Mouse (Mus musculus) kidney, embryonic 16.5 days (tissue): ENCODE data around the gene Dnah8. TPM values are rescaled to one million over a fixed set of nuclear protein-coding genes. Genes with fewer than 3 reads are reported as not detected.

ENCODE experiments used
- ATAC-seq: fragments of 200-750 bp; cut with Nextera tagmentation; 2 replicates; pipeline ENCODE4 v1.8.0; 2017; ENCODE audit warnings: moderate TSS enrichment; ENCODE audit not compliant: low FRiP score, low TSS enrichment
- H3K27ac ChIP-seq: fragments of 300-500 bp; sonication (generic); 2 replicates; pipeline ENCODE4 v1.5.1; 2014; ENCODE audit warnings: low read length
- H3K27me3 ChIP-seq: fragments of 300-500 bp; sonication (generic); 2 replicates; pipeline ENCODE4 v1.6.1; 2014; ENCODE audit warnings: low read length, control low read depth, mixed read lengths; ENCODE audit not compliant: insufficient read depth
- H3K36me3 ChIP-seq: fragments of 300-500 bp; sonication (generic); 2 replicates; pipeline ENCODE4 v1.6.1; 2014; ENCODE audit warnings: low read length, control low read depth, mixed read lengths; ENCODE audit not compliant: insufficient read depth
- H3K4me1 ChIP-seq: fragments of 300-500 bp; sonication (generic); 2 replicates; pipeline ENCODE4 v1.6.1; 2014; ENCODE audit warnings: low read length, control low read depth, mixed read lengths; ENCODE audit not compliant: insufficient read depth
- H3K4me2 ChIP-seq: fragments of 300-500 bp; sonication (generic); replicated peaks from 2 replicates; pipeline ENCODE4 v1.6.1; 2014; ENCODE audit warnings: low read depth, low read length
- H3K4me3 ChIP-seq: fragments of 300-500 bp; sonication (generic); 2 replicates; pipeline ENCODE4 v1.5.1; 2014; ENCODE audit warnings: mild to moderate bottlenecking, low read length
- H3K9ac ChIP-seq: fragments of 300-500 bp; sonication (generic); replicated peaks from 2 replicates; pipeline ENCODE4 v1.6.1; 2014; ENCODE audit warnings: low read length
- H3K9me3 ChIP-seq: fragments of 300-500 bp; sonication (generic); 2 replicates; pipeline ENCODE4 v1.6.1; 2016; ENCODE audit warnings: low read length, control low read depth
- WGBS: fragments of 180-500 bp; shearing (Covaris S2); extraction: QIAGEN DNeasy Blood & Tissue Kit; methylation state at CpG from one replicate; pipeline ENCODE4 v1.1.7; 2014; 5-methylcytosine and 5-hydroxymethylcytosine counted together
- polyA plus RNA-seq: library from polyadenylated mRNA; unstranded; fragments of >200 nt; fragmentation: Nextera tagmentation; extraction: Ambion mirVana; gene quantifications from 2 replicates; pipeline ENCODE4 v1.2.1, GENCODE M21; 2015

The Dnah8 gene
- polyA plus RNA-seq, 1 experiment from 2014 or later: 1.2 TPM

DNA sequence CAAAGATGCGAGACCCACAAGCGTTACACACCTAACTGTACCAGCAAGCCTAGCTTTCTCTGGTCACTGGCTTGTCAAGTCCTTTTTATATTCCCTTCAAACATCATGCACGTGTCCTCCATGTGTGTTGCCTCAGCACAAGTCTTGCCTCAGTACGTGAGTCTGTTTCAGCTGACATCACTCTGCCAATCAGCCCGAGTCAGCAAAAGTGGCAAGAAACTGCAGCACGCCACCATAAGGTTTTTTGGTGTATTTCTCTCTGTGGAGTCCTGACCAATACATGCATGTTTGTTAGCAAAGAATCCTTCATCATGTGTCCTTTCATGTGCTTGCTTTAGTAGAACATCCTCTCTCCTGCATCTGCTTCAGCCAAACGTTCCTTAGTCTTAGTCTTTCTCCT, 200.3 kb downstream of the Dnah8 start:
- WGBS: 90% methylated on average over 7 of the region's 7 CpGs
- no peak overlapping the region for H3K4me2 ChIP-seq
- no peak overlapping the region for H3K27ac ChIP-seq
- H3K4me1 ChIP-seq: no peaks in the 10 kb centered on the region
- no peaks in the 10 kb centered on the region for H3K9me3 ChIP-seq
- H3K4me3 ChIP-seq: no peak overlapping the region
- H3K36me3 ChIP-seq: no peaks in the 10 kb centered on the region
- ATAC-seq: no peak
- no peak overlapping the region for H3K9ac ChIP-seq
- H3K27me3 ChIP-seq: no peaks in the 10 kb centered on the region

DNA sequence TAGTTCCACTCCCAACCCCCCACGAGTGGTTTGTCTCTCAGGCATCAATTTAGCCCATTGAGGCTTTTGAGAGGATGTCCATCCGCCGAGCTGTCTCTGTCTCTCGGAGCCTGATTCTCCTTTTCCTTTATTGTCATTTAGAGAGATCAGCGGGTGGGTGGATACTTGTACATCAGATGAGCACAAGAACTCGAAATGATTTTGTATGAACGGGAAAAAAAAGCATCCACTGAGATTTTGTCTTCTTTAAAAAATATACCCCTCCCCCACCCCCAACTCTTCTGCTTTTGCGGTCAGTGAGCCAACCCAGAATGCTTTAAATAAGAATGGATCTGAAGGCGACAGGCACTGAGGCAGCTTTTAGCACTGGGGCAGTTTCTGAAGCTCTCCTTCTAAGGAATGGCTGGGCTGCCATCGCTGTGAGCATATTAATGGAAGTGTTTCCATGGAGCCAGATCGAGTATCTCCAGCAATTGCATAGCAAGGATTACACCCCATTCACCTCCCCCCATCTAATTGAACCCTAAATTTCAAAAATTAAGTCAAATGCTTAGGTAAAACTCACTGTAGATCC, 201.7 kb downstream of the Dnah8 start:
- ATAC-seq: no peak
- H3K4me3 ChIP-seq: no peak overlapping the region
- WGBS: 63% methylated on average over 11 of the region's 11 CpGs
- no peaks in the 10 kb centered on the region for H3K9me3 ChIP-seq
- no peak overlapping the region for H3K9ac ChIP-seq
- no peak overlapping the region for H3K4me2 ChIP-seq
- H3K27ac ChIP-seq: no peak overlapping the region
- H3K27me3 ChIP-seq: no peaks in the 10 kb centered on the region
- H3K36me3 ChIP-seq: no peaks in the 10 kb centered on the region
- H3K4me1 ChIP-seq: no peaks in the 10 kb centered on the region

DNA sequence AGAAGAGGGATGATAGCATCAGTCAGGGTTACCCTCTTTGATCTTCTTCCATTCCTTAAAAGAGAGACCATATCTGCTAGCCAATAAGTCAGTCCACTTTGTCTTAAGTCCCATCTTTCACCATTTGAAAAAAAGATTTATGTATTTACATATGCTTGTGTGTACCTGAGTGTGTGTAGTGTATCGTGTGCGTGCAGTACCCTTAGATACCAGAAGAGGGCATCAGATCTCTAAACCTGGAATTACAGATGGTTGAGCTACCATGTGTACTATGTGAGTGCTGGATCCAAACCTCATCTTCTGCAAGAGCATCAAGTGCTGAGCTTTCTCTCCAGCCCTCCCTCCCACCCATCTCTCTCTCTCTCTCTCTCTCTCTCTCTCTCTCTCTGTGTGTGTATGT, 207.0 kb downstream of the Dnah8 start:
- H3K4me3 ChIP-seq: no peak overlapping the region
- no peak for ATAC-seq
- H3K9ac ChIP-seq: no peak overlapping the region
- H3K4me2 ChIP-seq: no peak overlapping the region
- H3K27me3 ChIP-seq: no peaks in the 10 kb centered on the region
- no peaks in the 10 kb centered on the region for H3K36me3 ChIP-seq
- H3K27ac ChIP-seq: no peak overlapping the region
- H3K9me3 ChIP-seq: no peaks in the 10 kb centered on the region
- H3K4me1 ChIP-seq: no peaks in the 10 kb centered on the region
- WGBS: 97% methylated on average over 2 of the region's 2 CpGs

DNA sequence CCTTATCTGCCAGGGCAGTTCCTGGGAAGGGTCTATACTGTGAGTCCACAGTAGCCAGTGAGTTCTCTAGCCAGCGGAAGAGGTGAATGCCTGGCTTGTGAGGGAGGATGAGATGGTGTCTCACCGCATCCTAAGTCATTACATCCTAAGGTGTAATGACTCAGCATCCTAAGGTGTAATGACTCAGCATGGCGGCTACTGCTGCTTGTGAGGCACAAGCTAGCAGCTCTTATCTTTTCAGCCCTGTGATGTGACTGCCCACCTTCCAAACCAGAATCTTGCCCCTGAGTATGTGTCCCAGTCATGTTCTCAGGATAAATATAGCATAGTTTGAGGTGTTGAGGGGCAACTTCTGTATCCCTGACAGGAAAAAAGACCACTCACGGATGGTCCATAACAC, 211.3 kb downstream of the Dnah8 start:
- Histone ChIP-seq H3K4me1 (no peaks in the 10 kb centered on the region), H3K27ac (no peak overlapping the region), H3K36me3 (no peaks in the 10 kb centered on the region), H3K4me2 (no peak overlapping the region), H3K9me3 (no peaks in the 10 kb centered on the region), H3K9ac (no peak overlapping the region), H3K27me3 (no peaks in the 10 kb centered on the region), H3K4me3 (no peak overlapping the region)
- ATAC-seq: no peak
- WGBS: 90% methylated on average over 4 of the region's 4 CpGs

DNA sequence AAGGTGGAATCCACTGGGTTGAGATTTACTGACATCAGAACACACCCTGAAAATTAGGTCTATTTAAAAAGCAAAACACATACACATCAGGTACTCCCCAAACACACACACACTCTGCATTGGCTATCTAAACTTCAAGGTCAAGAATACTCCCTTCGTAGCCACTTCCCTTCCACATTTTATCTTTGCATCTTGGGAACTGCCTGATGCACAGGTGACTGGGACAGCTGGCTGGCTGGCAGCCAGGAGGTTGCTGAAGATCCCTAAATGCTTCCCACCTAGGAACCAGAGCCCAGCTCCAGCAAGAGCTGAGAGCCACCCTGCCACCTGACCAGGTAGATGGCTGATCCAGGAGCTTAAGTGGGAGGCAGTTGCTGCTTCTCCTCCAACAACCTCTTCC, 212.9 kb downstream of the Dnah8 start:
- Histone ChIP-seq H3K4me1 (no peaks in the 10 kb centered on the region), H3K27me3 (no peaks in the 10 kb centered on the region), H3K9me3 (no peaks in the 10 kb centered on the region), H3K9ac (no peak overlapping the region), H3K4me3 (no peak overlapping the region), H3K27ac (no peak overlapping the region), H3K36me3 (no peaks in the 10 kb centered on the region), H3K4me2 (no peak overlapping the region)
- 73% methylated on average over 1 of the region's 1 CpGs for WGBS
- no peak for ATAC-seq

DNA sequence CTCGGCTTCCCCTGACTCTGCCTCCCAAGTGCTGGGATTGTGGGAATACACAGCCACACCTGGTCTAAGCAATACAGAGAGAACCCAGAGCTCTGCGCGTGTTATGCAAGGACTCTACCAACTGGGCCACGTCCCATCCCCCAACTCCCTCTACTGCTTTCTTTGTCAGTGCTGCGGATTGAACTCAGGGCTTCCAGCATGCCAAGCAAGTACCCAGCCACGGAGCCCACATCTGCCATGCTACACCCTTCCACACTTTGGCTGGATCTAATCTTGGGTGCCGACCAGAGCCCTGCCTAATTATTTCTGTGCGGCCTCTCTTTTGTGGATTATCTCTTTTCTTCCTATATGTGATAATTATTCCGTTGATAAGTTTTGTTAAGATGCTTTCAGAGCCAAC, 215.9 kb downstream of the Dnah8 start:
- 86% methylated on average over 9 of the region's 9 CpGs for WGBS
- ATAC-seq: no peak

DNA sequence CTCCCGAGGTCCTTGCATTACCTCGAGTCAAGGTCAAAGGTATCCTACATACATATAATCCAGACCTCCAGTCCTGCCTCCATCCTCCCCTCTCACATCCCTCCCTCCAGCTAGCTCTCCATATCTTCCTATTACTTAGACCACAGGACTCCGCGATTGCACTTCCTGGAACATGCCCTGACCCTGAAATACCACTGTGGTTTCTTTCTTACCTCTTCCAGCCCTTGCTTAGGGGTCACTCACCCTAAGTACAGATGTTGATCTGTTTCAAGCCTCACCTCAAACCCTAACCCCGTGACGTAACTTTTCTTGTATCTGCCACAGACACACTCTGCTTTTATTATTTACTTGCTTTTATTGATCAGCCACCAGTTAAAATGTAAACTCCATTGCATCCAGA, 218.2 kb downstream of the Dnah8 start:
- no peak overlapping the region for H3K9ac ChIP-seq
- WGBS: 63% methylated on average over 6 of the region's 6 CpGs
- ATAC-seq: no peak
- H3K9me3 ChIP-seq: no peaks in the 10 kb centered on the region
- H3K27ac ChIP-seq: no peak overlapping the region
- no peak overlapping the region for H3K4me2 ChIP-seq
- no peaks in the 10 kb centered on the region; the same call in 1 of the 2 replicates for H3K27me3 ChIP-seq
- no peak overlapping the region for H3K4me3 ChIP-seq
- H3K4me1 ChIP-seq: no peaks in the 10 kb centered on the region; the same call in 1 of the 2 replicates
- H3K36me3 ChIP-seq: no peaks in the 10 kb centered on the region

More for the DNA sequence above, 215.9 kb downstream of the Dnah8 start:
- Histone ChIP-seq H3K9me3 (no peaks in the 10 kb centered on the region), H3K4me3 (no peak overlapping the region), H3K4me1 (no peaks in the 10 kb centered on the region; the same call in 1 of the 2 replicates), H3K9ac (no peak overlapping the region), H3K27ac (no peak overlapping the region), H3K27me3 (no peaks in the 10 kb centered on the region; the same call in 1 of the 2 replicates), H3K4me2 (no peak overlapping the region), H3K36me3 (no peaks in the 10 kb centered on the region)

DNA sequence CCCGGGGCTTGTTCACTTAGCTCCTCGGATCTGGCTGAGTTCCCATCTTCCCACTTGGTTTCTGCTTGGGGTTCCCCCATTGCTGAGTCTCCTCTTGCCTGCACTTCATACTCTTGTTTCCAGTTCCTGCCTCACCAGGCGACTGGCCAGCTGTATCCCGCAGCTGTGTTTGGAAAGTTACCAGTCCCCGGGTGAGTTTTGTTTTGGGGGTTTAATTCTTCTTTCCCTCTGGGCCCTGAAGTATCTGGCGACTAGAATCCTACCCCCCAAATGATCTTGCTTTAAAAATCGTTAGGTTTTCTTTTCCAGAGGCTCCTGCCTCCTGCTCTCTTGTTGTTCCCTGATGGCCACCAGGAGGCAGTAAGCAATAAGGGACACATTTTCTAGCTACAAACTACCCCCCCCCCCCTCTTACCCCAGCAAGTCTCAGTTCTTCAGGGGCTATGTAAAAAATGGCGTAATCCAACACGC, 220.2 kb downstream of the Dnah8 start:
- no peak overlapping the region for H3K9ac ChIP-seq
- ATAC-seq: no peak
- H3K27me3 ChIP-seq: no peaks in the 10 kb centered on the region; the same call in 1 of the 2 replicates
- H3K4me1 ChIP-seq: no peaks in the 10 kb centered on the region; the same call in 1 of the 2 replicates
- H3K36me3 ChIP-seq: no peaks in the 10 kb centered on the region
- WGBS: 32% methylated on average over 9 of the region's 9 CpGs
- no peak overlapping the region for H3K4me3 ChIP-seq
- H3K4me2 ChIP-seq: peak overlapping the region; percentile 22; the same call in 1 of the 2 replicates
- no peak overlapping the region for H3K27ac ChIP-seq
- H3K9me3 ChIP-seq: no peaks in the 10 kb centered on the region

DNA sequence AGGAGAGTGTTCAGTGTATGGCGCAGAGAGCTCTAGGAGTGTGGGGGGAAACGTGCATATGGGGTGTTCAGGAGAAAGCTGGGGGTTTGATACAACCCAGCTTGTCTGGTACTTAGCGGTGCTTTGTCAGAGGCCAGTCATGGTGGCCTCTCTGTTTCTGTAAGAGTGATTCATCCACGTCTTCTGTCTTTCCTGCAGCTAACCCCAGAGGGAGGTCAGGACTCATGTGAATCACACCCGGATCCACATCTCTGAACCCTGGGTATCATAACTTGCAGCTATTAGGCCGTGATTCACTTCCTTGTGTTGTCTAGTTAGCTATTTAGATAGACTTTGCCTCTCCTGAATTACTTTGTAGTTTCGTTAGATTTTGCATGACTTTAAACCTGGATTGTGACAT, 223.3 kb downstream of the Dnah8 start:
- WGBS: 60% methylated on average over 7 of the region's 7 CpGs
- Histone ChIP-seq H3K9me3 (no peaks in the 10 kb centered on the region), H3K4me2 (no peak overlapping the region), H3K4me1 (no peaks in the 10 kb centered on the region; the same call in 1 of the 2 replicates), H3K9ac (no peak overlapping the region), H3K27ac (no peak overlapping the region), H3K4me3 (no peak overlapping the region), H3K36me3 (no peaks in the 10 kb centered on the region), H3K27me3 (no peaks in the 10 kb centered on the region; the same call in 1 of the 2 replicates)
- no peak for ATAC-seq

DNA sequence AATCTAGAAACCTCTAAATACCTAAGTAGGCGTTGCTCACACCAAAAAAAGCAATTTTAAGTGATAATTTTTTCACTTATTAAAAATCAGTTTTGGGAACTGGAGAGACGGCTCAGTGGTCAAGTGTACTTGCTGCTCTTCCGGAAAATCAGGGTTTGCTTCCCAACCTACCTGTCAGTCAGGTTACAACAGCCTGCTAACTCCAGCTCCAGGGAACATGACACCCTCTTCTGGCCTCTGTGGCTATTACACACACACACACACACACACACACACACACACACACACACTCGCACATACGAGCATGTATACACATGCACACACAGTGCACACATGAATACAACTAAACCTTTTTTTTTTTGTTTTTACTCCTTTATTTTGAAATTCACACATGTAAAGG, 223.9 kb downstream of the Dnah8 start:
- ATAC-seq: no peak
- no peak overlapping the region for H3K9ac ChIP-seq
- no peak overlapping the region for H3K27ac ChIP-seq
- H3K4me2 ChIP-seq: no peak overlapping the region
- no peaks in the 10 kb centered on the region; the same call in 1 of the 2 replicates for H3K4me1 ChIP-seq
- 93% methylated on average over 5 of the region's 5 CpGs for WGBS
- no peak overlapping the region for H3K4me3 ChIP-seq
- H3K9me3 ChIP-seq: no peaks in the 10 kb centered on the region
- no peaks in the 10 kb centered on the region; the same call in 1 of the 2 replicates for H3K27me3 ChIP-seq
- no peaks in the 10 kb centered on the region for H3K36me3 ChIP-seq
